Mouse (Mus musculus) lung, adult 2 months (tissue): ENCODE data around the gene Tff1. TPM values are rescaled to one million over a fixed set of nuclear protein-coding genes. Genes with fewer than 3 reads are reported as not detected.

ENCODE experiments used
- DNase-seq: peaks from one replicate; pipeline ENCODE4 v3.0.0; 2022
- H3K4me1 ChIP-seq: fragments of 200-500 bp; 2 replicates; pipeline ENCODE4 v1.6.1; 2011; ENCODE audit warnings: low read length; ENCODE audit not compliant: control insufficient read depth, insufficient read depth
- H3K4me3 ChIP-seq: fragments of 200-500 bp; replicated peaks from 2 replicates; pipeline ENCODE3; 2011; ENCODE audit warnings: low read depth, mild to moderate bottlenecking, control low read depth, low read length; ENCODE audit errors: extremely low read depth
- CTCF ChIP-seq: fragments of 200-500 bp; IDR thresholded peaks from 2 replicates; pipeline ENCODE4 v1.5.1; 2011; ENCODE audit warnings: mild to moderate bottlenecking, low read length, control low read depth; ENCODE audit not compliant: insufficient read depth
- POLR2A ChIP-seq: fragments of 200-500 bp; IDR thresholded peaks from 2 replicates; pipeline ENCODE4 v1.6.1; 2011; ENCODE audit warnings: low read depth, mild to moderate bottlenecking, control low read depth, low read length, borderline replicate concordance; ENCODE audit errors: extremely low read depth
- WGBS: fragments of 180-500 bp; shearing (Covaris S2); methylation state at CpG from one replicate; pipeline ENCODE4 v1.1.7; 2018; 5-methylcytosine and 5-hydroxymethylcytosine counted together
- polyA plus RNA-seq: library from polyadenylated mRNA; depleted of rRNA; stranded (reverse); fragments of >200 nt; gene quantifications from 2 replicates; pipeline ENCODE4 v1.2.3, GENCODE M21; 2012; rRNA removed

The Tff1 gene
- polyA plus RNA-seq, 1 experiment: not detected

GRCm38 (mm10) chr17:31116063-31116462 lies 49.0 kb downstream of the Tff1 start:
- TF ChIP-seq CTCF (no peak), POLR2A (no peak)
- Histone ChIP-seq H3K4me1 (no peaks in the 10 kb centered on the region), H3K4me3 (no peak overlapping the region)
- 53% methylated on average over 6 of the region's 6 CpGs for WGBS
- no peak for DNase-seq

DNA sequence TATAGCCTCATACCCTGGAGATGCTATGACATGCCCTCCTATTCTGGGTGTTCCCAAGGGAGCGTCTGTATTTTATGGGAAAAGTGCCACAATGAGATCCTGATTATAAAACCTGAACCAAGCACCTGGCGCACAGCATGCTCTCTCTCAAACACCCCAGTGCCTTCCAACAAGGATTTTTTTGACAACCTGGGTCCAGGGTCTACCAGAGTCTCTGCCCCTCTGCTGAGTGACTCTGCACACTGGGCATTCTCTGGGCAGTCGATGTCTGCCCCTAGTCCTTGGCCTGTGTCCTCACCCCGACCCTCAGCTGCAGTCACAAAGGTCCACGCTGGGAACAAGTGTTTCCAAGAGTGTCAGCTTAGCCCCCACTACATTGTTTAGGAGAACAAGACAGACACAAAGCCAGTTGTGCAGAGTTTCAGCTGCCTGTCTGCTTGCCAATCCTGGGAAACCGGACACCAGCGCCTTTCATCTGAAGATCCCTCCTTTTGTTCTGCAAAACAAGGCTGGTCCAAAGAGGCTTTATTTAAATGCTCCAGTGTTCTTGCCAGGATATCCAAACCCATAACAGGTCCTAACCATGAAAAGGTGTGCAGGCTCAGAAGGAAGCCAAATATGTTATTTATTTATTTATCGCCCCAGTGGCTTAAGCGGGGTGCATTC lies 51.8 kb downstream of the Tff1 start:
- no peak for DNase-seq
- TF ChIP-seq CTCF (no peak), POLR2A (no peak)
- 72% methylated on average over 9 of the region's 9 CpGs for WGBS
- H3K4me1 ChIP-seq: no peaks in the 10 kb centered on the region
- no peak overlapping the region for H3K4me3 ChIP-seq

Other genes with a start within 250 kb of the Tff1 start
- gene Umodl1, start 210.6 kb downstream of the Tff1 start, polyA plus RNA-seq: 0.02 TPM in 1 of 2 replicates, not detected in the other
- 53.2 and 57.4 TPM in 2 replicates for gene Abcg1, start 107.6 kb downstream of the Tff1 start, polyA plus RNA-seq
- gene Tff3, start 35.6 kb downstream of the Tff1 start, polyA plus RNA-seq: 20.4 TPM in 1 of 2 replicates, not detected in the other
- gene Tff2, start 21.0 kb downstream of the Tff1 start, polyA plus RNA-seq: 4.5 and 25.4 TPM in 2 replicates
- 0.05 and 0.11 TPM in 2 replicates for gene Tmprss3, start 33.7 kb upstream of the Tff1 start, polyA plus RNA-seq
- 0.63 and 1.1 TPM in 2 replicates for gene Ubash3a, start 42.6 kb upstream of the Tff1 start, polyA plus RNA-seq
- 6.9 and 11.7 TPM in 2 replicates for gene Rsph1, start 112.1 kb upstream of the Tff1 start, polyA plus RNA-seq
- 51.1 and 54.3 TPM in 2 replicates for gene Slc37a1, start 121.5 kb upstream of the Tff1 start, polyA plus RNA-seq
- gene Pde9a, start 220.9 kb upstream of the Tff1 start, polyA plus RNA-seq: 83.6 and 99.1 TPM in 2 replicates